Mouse (Mus musculus): ENCODE measurements around the gene P3h4.

The P3h4 gene

GRCm38 (mm10) chr11:100408076-100408834, 6.4 kb downstream of the P3h4 start:
- DNase-seq (ENCODE audit: low spot score): peak; percentile 66

- no peak for DNase-seq (ENCODE audit: low spot score)
These were observed 7.5 kb downstream of the P3h4 start for GRCm38 (mm10) chr11:100406995-100407705.

GRCm38 (mm10) chr11:100406273-100406672, 8.4 kb downstream of the P3h4 start:
- no peak for DNase-seq (ENCODE audit: low spot score)

GRCm38 (mm10) chr11:100404456-100405074, 10.1 kb downstream of the P3h4 start:
- no peak for DNase-seq (ENCODE audit: low spot score)

- no peak for DNase-seq (ENCODE audit: low spot score)
These were observed 11.0 kb downstream of the P3h4 start for GRCm38 (mm10) chr11:100403445-100404134.

GRCm38 (mm10) chr11:100402682-100403081, 12.0 kb downstream of the P3h4 start:
- DNase-seq (ENCODE audit: low spot score): no peak

GRCm38 (mm10) chr11:100402240-100402639, 12.4 kb downstream of the P3h4 start:
- no peak for DNase-seq (ENCODE audit: low spot score)

GRCm38 (mm10) chr11:100400842-100401241, 13.8 kb downstream of the P3h4 start:
- DNase-seq (ENCODE audit: low spot score): no peak

- no peak for DNase-seq (ENCODE audit: low spot score)
These were observed 14.7 kb downstream of the P3h4 start for GRCm38 (mm10) chr11:100399727-100400538.

GRCm38 (mm10) chr11:100399320-100399719, 15.3 kb downstream of the P3h4 start:
- DNase-seq (ENCODE audit: low spot score): no peak

- DNase-seq (ENCODE audit: low spot score): no peak
These were observed 16.1 kb downstream of the P3h4 start for GRCm38 (mm10) chr11:100398517-100398916.

- peak; percentile 99 for DNase-seq (ENCODE audit: low spot score)
These were observed 16.8 kb downstream of the P3h4 start, which contains the start of gene Jup for GRCm38 (mm10) chr11:100397600-100398389. Jup (minus strand) TSS chr11:100397763.

- no peak for DNase-seq (ENCODE audit: low spot score)
These were observed 17.6 kb downstream of the P3h4 start for GRCm38 (mm10) chr11:100396886-100397599.

GRCm38 (mm10) chr11:100395861-100396631, 18.6 kb downstream of the P3h4 start:
- DNase-seq (ENCODE audit: low spot score): no peak

- no peak for DNase-seq (ENCODE audit: low spot score)
These were observed 19.4 kb downstream of the P3h4 start for GRCm38 (mm10) chr11:100395200-100395599.

- DNase-seq (ENCODE audit: low spot score): no peak
These were observed 20.1 kb downstream of the P3h4 start for GRCm38 (mm10) chr11:100394353-100395074.

- DNase-seq (ENCODE audit: low spot score): no peak
These were observed 20.9 kb downstream of the P3h4 start for GRCm38 (mm10) chr11:100393733-100394132.

- DNase-seq (ENCODE audit: low spot score): no peak
These were observed 21.7 kb downstream of the P3h4 start for GRCm38 (mm10) chr11:100392958-100393357.
